Mouse (Mus musculus) CD4-positive, CD25-positive, alpha-beta regulatory T cell, adult 2 months (primary cell): Measurements from ENCODE around the gene Rnf10.

Source experiments
- DNase-seq: peaks from one replicate; pipeline ENCODE4 v3.0.0-alpha.2; 2012; ENCODE audit warnings: low read depth, low spot score

Rnf10 gene

GRCm38 (mm10) chr5:115275998-115276397 lies 3.3 kb upstream of the Rnf10 start:
- DNase-seq, result peak; percentile 61

GRCm38 (mm10) chr5:115274771-115275170 lies 2.1 kb upstream of the Rnf10 start:
- DNase-seq, result peak; percentile 42

GRCm38 (mm10) chr5:115274353-115274752 lies 1.7 kb upstream of the Rnf10 start:
- DNase-seq, result no peak

GRCm38 (mm10) chr5:115273549-115274135 lies 944 bp upstream of the Rnf10 start:
- DNase-seq, result no peak

GRCm38 (mm10) chr5:115271931-115272811 lies 527 bp downstream of the Rnf10 start:
- peak; percentile 57 for DNase-seq

- DNase-seq, result no peak
These were observed 2.7 kb downstream of the Rnf10 start for GRCm38 (mm10) chr5:115269969-115270368.

- no peak for DNase-seq
These were observed 4.4 kb downstream of the Rnf10 start for GRCm38 (mm10) chr5:115268266-115268665.

- DNase-seq, result no peak
These were observed 5.1 kb downstream of the Rnf10 start for GRCm38 (mm10) chr5:115267469-115268045.

- no peak for DNase-seq
These were observed 5.8 kb downstream of the Rnf10 start for GRCm38 (mm10) chr5:115266787-115267468.

GRCm38 (mm10) chr5:115266340-115266739 lies 6.4 kb downstream of the Rnf10 start:
- DNase-seq, result no peak

GRCm38 (mm10) chr5:115262502-115263291 lies 10.0 kb downstream of the Rnf10 start:
- no peak for DNase-seq

GRCm38 (mm10) chr5:115261880-115262279 lies 10.8 kb downstream of the Rnf10 start:
- no peak for DNase-seq

- no peak for DNase-seq
These were observed 11.6 kb downstream of the Rnf10 start for GRCm38 (mm10) chr5:115261141-115261540.

GRCm38 (mm10) chr5:115260356-115260755 lies 12.3 kb downstream of the Rnf10 start:
- no peak for DNase-seq

GRCm38 (mm10) chr5:115256909-115257546 lies 15.7 kb downstream of the Rnf10 start:
- DNase-seq, result no peak

GRCm38 (mm10) chr5:115255472-115255871 lies 17.2 kb downstream of the Rnf10 start:
- no peak for DNase-seq

- no peak for DNase-seq
These were observed 32.5 kb downstream of the Rnf10 start for GRCm38 (mm10) chr5:115240191-115240590.

GRCm38 (mm10) chr5:115238729-115239195 lies 33.9 kb downstream of the Rnf10 start:
- no peak for DNase-seq

- peak; percentile 95 for DNase-seq
These were observed 34.6 kb downstream of the Rnf10 start for GRCm38 (mm10) chr5:115237803-115238728.
